Mouse (Mus musculus) fat pad, adult 2 months (tissue): ENCODE results near the gene Rab8b.
"Not testable (repeated sequence)": the region's sequence is repeated elsewhere in the genome, so short reads cannot be mapped to it uniquely, and the experiment has no call there.

ENCODE experiments used
- DNase-seq: peaks from one replicate; pipeline ENCODE4 v3.0.0-alpha.2; 2011; ENCODE audit warnings: low read depth, low spot score; ENCODE audit errors: extremely low read depth

Gene Rab8b

DNA sequence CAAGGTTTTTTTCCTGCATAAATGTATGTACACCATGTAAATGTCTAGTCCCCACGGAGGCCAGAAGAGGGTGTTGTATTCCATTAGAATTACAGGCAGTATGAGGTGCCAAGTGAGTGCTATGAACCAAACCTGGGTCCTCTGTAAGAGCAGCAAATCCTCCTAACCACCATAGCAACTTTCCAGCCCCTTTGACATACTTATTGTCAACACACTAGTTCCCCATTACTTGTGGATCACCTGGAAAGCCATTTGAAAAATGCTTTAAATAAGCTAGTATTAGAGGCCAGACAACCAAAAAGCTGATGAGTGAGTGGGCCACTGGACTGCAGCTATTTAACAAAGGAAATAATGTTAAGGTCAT is 1.6 kb downstream of the Rab8b start:
- DNase-seq = no peak

DNA sequence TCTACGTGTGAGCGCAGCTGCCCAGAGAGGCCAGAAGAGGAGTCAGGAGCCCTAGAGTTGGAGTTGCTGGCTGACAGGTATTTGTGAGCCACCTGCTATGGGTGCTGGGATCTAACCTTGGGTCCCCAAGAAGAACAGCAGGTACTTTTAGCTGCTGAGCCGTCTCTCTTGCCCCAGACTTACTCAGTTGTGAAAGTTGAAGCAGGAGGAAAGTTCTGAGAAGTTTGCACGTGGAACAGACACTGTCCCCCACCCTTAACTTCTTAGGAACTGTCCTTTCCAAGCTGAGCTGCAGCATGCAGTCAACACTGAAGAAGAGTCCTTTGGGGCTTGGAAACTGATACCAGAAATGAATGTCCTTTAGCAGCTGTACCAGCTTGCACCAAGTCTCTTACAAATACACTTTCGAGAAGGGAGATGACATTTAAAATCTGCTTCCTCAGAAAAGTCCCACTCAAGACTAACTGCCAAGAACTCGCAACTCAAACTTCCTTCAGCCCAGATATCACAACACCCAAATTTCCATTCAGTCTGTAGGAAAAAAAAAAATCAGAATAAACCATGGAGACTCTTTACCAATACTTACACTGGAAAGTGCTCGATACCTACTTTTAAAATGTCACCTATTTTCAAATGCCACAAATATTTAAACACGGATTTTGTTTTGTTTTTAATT is 2.1 kb downstream of the Rab8b start:
- DNase-seq = no peak

GRCm38 (mm10) chr9:66915869-66916785 is 3.4 kb downstream of the Rab8b start:
- DNase-seq = no peak

GRCm38 (mm10) chr9:66915401-66915800 is 4.1 kb downstream of the Rab8b start:
- DNase-seq = no peak

DNA sequence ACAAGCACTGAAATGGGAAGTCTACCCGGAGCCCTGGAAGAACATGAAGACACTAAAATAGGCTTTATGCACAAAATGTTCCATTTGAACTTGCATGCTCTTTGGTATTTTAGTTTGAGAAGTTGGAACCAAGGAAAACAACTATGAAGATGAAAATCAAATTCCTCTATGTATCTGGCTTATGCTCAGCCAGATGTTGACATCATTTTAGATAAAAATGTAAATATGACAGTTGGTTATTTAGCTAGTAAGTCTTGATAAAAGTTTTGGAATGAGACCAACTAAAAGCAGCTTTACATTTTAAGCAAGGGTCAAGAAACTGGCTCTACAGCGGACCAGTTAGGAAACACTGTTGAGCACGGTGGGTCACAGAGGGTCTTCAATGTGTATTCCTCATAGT is 4.9 kb downstream of the Rab8b start:
- no peak for DNase-seq

GRCm38 (mm10) chr9:66913254-66913934 is 6.1 kb downstream of the Rab8b start:
- DNase-seq = not testable (repeated sequence)

GRCm38 (mm10) chr9:66912304-66912703 is 7.2 kb downstream of the Rab8b start:
- DNase-seq = no peak

- no peak for DNase-seq
Observed at GRCm38 (mm10) chr9:66910677-66911076, 8.8 kb downstream of the Rab8b start.

GRCm38 (mm10) chr9:66909922-66910321 is 9.6 kb downstream of the Rab8b start:
- DNase-seq = no peak

DNA sequence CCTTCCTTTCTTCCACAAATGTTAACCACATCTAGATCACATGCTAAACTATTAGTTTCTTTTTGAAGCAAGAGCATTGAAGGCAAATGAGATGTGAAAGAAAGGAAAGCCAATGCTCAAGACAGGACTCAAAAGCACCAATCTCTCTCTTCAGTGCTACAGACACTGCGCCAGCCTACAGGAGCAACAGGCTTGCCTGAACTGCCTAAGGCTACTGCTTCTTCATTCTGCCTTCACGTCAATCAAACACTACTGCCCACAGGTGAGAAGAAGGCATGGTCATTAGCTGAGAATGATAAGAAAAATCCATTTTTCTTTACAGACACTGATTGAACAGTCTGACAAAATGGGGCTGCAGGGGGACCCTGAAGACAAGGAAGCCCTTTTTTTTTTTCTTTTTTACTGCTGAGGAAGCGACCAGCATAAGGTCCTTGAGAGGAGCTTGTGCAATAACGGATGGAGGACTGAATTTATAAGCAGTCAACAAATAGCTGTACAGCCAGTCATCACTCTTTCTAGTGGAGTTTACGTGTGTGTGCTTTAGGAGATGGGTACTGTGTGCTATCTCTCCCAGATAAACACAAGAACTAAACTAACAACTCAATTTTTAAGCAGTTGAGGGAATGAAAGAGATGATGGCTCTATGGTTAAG is 11.6 kb downstream of the Rab8b start:
- DNase-seq = no peak

DNA sequence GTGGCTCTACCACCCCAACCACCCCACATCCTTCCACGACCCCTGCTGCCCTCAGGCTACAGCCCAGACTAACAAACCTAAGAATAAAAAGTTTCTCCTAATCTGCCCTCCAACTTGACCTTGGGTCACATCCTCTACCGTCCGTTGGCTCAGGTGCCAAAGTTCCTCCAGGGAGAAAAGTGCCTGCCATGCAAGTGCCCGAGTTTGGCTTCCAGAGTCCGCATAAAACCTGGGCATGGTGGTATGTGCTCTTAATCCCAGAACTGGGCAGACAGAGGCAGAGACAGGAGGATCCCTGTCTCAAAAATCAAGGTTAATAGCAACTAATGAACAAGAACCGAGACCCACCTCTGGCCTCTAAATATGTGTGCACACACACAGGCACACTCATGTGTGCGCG is 12.4 kb downstream of the Rab8b start:
- no peak for DNase-seq

- DNase-seq = peak; percentile 83
Observed at GRCm38 (mm10) chr9:66905990-66906389, 13.5 kb downstream of the Rab8b start.

DNA sequence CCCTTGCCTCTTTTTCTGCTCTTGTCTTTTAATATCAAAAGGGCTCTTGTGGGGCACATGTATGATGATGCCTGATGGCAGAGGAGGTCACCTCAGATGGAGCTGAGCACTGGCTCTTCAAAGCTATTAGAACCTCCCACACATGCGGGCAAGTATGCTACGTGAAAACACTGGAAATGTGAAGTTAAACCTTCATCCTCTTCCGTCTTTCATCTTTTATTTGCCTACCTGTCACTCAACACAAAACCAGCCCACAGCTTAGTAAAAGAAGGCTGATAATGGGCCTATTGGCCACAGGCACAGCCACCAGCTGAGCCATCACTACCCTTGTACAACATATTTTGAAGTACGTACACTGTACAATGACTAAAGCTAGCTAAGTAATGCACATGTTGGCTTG is 20.0 kb downstream of the Rab8b start:
- no peak for DNase-seq

DNA sequence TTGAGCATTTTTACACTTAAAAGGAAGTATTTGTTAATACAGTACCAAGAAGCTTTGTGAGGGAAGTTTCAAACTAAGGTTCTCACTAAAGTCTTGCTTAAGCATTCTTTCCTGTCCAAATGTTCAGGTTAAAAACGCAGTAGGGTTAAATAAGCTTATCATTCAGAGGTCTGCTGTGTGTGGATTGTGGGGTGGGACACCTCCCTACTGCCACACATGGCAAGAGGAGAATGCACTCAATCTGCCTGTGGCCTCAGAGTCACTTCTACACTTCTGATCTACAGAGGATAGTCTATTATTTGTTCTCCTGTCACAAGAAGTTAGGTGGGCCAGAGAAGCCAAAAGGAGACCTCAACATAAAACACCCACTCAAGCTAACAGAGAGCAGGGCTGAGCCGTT is 20.4 kb downstream of the Rab8b start:
- DNase-seq = no peak

- no peak for DNase-seq
Observed at GRCm38 (mm10) chr9:66897851-66898250, 21.6 kb downstream of the Rab8b start.

DNA sequence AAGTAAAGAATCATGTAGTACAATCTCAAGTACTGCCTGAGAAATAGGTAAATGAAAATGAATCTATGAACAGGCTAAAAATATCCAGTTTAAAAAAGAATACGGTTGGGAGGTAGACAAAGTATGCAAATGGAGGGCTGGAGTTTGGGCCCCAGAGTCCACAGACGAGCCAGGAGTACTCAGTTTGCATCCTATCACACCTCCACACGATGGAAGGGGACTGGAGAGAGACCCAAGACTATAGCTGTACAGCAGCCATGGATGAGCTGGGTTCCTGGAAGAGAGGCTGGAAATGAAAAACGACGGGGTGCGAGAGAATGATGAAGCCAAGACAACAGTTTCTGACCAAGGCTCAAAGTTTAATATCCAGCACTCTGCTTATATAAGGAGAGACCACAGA is 22.5 kb downstream of the Rab8b start:
- DNase-seq = no peak

DNA sequence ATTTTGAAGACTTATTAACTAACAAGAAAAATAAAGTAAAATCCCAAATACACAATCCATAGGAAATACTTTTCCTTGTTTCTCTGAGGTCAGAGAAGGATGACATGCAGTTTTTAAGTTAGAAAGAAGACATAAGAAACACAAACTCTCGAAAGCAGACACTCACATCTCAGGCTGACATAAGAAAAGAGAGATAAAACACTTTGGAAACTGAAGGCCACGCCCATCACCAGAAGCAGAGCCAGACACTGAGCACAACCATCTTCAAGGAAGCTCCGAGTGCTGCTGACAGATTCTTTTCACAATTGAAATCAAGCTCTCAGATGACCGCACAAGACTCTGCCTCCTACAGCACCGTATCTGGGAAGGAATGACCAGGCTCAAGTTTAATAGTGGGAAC is 23.5 kb downstream of the Rab8b start:
- no peak for DNase-seq

GRCm38 (mm10) chr9:66895035-66895779 is 24.3 kb downstream of the Rab8b start:
- DNase-seq = no peak

- DNase-seq = no peak
Observed at GRCm38 (mm10) chr9:66894421-66894820, 25.1 kb downstream of the Rab8b start.

DNA sequence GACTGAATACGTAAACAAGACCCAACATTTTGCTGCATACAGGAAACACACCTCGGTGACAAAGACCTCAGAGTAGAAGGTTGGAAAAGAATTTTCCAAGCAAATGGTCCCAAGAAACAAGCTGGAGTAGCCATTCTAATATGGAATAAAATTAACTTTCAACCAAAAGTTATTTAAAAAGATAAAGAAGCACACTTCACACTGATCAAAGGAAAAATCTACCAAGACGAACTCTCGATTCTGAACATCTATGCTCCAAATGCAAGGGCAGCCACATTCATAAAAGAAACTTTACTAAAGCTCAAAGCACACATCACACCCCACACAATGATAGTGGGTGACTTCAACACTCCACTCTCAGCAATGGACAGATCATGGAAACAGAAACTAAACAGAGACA is 27.0 kb downstream of the Rab8b start:
- DNase-seq = not testable (repeated sequence)
